Mouse (Mus musculus) heart, embryonic 16.5 days (tissue): ENCODE results near the gene Mmp17. TPM values are rescaled to one million over a fixed set of nuclear protein-coding genes. Genes with fewer than 3 reads are reported as not detected.
A peak's percentile ranks its signal among the peaks of the same experiment; 100 is the strongest.
"Not testable (repeated sequence)": the region's sequence is repeated elsewhere in the genome, so short reads cannot be mapped to it uniquely, and the experiment has no call there.

Source experiments
- ATAC-seq: fragments of 200-750 bp; cut with Nextera tagmentation; replicated peaks from 2 replicates; pipeline ENCODE4 v1.8.0; 2017; ENCODE audit warnings: moderate number of reproducible peaks; ENCODE audit not compliant: insufficient read depth, low FRiP score; ENCODE audit errors: extremely low read depth
- H3K27ac ChIP-seq: fragments of 300-500 bp; sonication (generic); 2 replicates; pipeline ENCODE4 v1.5.1; 2014; ENCODE audit warnings: mild to moderate bottlenecking, low read length, control low read depth, moderate library complexity
- H3K27me3 ChIP-seq: fragments of 300-500 bp; sonication (generic); 2 replicates; pipeline ENCODE4 v1.6.1; 2014; ENCODE audit warnings: low read length, mixed read lengths; ENCODE audit not compliant: control insufficient read depth, insufficient read depth
- H3K36me3 ChIP-seq: fragments of 300-500 bp; sonication (generic); 2 replicates; pipeline ENCODE4 v1.6.1; 2014; ENCODE audit not compliant: control insufficient read depth, insufficient read depth
- H3K4me1 ChIP-seq: fragments of 300-500 bp; sonication (generic); 2 replicates; pipeline ENCODE4 v1.6.1; 2014; ENCODE audit warnings: low read length, mixed read lengths; ENCODE audit not compliant: control insufficient read depth, insufficient read depth
- H3K4me2 ChIP-seq: fragments of 300-500 bp; sonication (generic); 2 replicates; pipeline ENCODE4 v1.6.1; 2014; ENCODE audit warnings: low read depth, mild to moderate bottlenecking, control low read depth, low read length
- H3K4me3 ChIP-seq: fragments of 300-500 bp; sonication (generic); 2 replicates; pipeline ENCODE4 v1.5.1; 2014; ENCODE audit warnings: mild to moderate bottlenecking, control low read depth, low read length
- H3K9ac ChIP-seq: fragments of 300-500 bp; sonication (generic); 2 replicates; pipeline ENCODE4 v1.6.1; 2014; ENCODE audit warnings: low read length, control low read depth
- H3K9me3 ChIP-seq: fragments of 300-500 bp; sonication (generic); replicated peaks from 2 replicates; pipeline ENCODE4 v1.6.1; 2016; ENCODE audit warnings: low read length; ENCODE audit not compliant: control insufficient read depth
- WGBS: fragments of 180-500 bp; shearing (Covaris S2); extraction: QIAGEN DNeasy Blood & Tissue Kit; methylation state at CpG from one replicate; pipeline ENCODE4 v1.1.7; 2014; 5-methylcytosine and 5-hydroxymethylcytosine counted together
- polyA plus RNA-seq: library from polyadenylated mRNA; unstranded; fragments of >200 nt; fragmentation: Nextera tagmentation; extraction: Ambion mirVana; gene quantifications from 2 replicates; pipeline ENCODE4 v1.2.1, GENCODE M21; 2015

Gene Mmp17
- polyA plus RNA-seq, 1 experiment from 2014 or later = 1.5 TPM

DNA sequence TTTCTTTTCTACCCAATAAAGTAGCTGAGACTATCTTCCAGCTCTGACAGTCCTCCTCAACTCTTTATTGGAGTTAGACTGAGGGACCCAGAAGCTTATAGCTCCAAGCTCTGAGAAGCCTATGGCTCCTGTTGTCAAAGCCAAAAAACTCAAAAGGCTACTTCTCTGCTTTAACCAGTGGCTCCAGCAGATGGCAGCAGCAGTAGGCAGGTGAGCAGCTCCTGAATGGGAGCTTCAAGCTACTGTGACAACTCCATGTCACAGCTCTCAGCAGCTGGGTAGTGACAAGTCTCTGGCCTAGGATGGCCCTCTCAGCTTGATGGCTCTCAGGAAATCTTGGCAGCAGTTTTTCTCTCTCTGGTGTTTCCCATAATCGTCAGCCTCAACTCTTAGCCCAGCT lies 27.1 kb downstream of the Mmp17 start:
- 0% methylated on average over 1 of the region's 1 CpGs for WGBS
- Histone ChIP-seq H3K4me2 (no peak overlapping the region), H3K4me1 (no peaks in the 10 kb centered on the region)

DNA sequence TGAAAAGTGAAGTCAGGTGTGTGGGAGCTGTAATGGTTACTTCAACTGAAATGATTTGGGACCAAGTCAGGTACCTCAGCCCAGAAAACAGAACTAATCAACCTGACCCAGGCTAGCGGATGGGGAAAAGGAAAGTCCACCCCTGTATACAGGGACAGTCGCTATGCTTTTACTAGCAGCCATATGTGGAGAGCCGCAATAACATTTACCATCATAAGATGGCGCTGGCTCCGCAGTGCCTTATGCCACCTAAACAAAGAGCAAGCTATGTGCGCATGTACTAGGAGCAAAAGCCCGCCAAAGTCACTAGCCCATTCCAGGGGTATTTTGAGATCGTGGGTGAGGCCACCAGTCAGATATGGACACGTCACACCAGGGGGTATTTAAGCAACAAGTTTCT lies 36.6 kb downstream of the Mmp17 start:
- not testable (repeated sequence) for ATAC-seq, H3K27ac ChIP-seq, H3K4me3 ChIP-seq, H3K36me3 ChIP-seq, H3K9me3 ChIP-seq, H3K9ac ChIP-seq, H3K4me2 ChIP-seq, H3K4me1 ChIP-seq, H3K27me3 ChIP-seq
- 47% methylated on average over 9 of the region's 9 CpGs for WGBS

More for the DNA sequence above, 27.1 kb downstream of the Mmp17 start:
- H3K4me3 ChIP-seq = no peak overlapping the region
- H3K27ac ChIP-seq = no peak overlapping the region
- H3K36me3 ChIP-seq = no peaks in the 10 kb centered on the region
- no peaks in the 10 kb centered on the region for H3K9me3 ChIP-seq
- no peaks in the 10 kb centered on the region for H3K27me3 ChIP-seq
- peak; percentile 47; the same call in 1 of the 2 replicates for ATAC-seq
- no peak overlapping the region for H3K9ac ChIP-seq

DNA sequence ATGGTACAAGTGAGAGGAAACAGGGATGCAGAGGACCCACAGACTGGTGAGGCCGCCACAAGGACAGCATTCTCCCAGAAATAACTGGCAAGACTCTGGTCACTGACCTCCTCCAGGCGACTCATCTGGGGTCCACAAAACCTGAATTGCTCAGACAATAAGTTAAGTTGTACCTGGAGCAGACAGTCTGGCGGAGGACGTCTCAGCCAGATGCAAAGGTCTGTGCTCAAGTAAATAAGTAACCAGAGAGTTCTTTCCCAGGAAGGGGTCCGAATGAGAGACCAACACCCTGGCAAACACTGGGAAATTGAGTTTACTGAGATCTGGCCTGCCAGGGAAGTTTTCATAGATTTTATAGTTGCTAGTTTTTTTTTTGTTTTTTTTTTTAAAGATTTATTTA lies 37.4 kb downstream of the Mmp17 start:
- H3K27ac ChIP-seq = no peak overlapping the region
- H3K4me2 ChIP-seq = no peak overlapping the region
- no peaks in the 10 kb centered on the region for H3K36me3 ChIP-seq
- no peak overlapping the region for H3K9ac ChIP-seq
- WGBS = 86% methylated on average over 5 of the region's 5 CpGs
- no peak for ATAC-seq
- H3K4me3 ChIP-seq = no peak overlapping the region
- no peaks in the 10 kb centered on the region for H3K9me3 ChIP-seq
- no peaks in the 10 kb centered on the region for H3K27me3 ChIP-seq
- no peaks in the 10 kb centered on the region for H3K4me1 ChIP-seq

DNA sequence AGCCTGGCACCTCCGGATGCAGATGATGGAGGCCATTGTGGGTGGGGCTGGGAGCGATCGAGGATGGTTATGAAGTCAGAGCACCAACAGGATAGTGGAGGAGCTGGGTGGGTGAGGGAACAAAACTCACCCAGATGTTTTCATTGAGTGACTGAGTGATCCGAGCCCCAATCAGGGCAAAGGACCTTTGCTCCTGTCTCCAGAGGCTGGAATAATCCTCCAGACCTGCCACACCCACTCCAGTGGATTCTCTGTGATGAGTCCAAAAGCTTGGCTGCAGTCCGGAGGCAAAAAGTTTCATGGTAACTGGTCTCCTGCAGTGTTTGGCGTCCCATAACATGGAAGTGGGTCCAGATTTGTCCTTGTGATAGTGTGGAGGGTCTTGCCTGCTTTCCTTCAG lies 42.1 kb downstream of the Mmp17 start:
- 78% methylated on average over 6 of the region's 6 CpGs for WGBS

DNA sequence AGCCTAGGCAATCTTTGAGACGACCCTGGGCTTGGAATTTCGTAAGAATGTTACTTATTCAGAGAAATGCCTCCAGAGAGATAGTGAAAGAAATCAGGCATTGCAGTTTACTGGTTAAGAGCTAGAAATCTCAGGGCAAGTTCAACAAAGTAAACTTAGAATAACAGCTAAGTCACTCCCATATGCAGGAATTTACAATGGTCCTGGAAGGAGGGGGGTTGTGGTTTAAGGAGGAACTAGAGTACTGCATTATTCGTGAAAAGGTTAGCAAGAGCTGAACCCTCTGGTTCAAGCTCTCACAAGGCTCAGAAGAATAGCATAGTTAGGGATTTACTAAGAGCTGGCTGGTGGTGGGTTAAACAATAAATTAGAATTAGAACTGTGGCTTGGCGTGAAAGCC lies 42.6 kb downstream of the Mmp17 start:
- H3K4me3 ChIP-seq, H3K36me3 ChIP-seq, H3K9me3 ChIP-seq, H3K4me1 ChIP-seq, ATAC-seq, H3K4me2 ChIP-seq, H3K27me3 ChIP-seq, H3K27ac ChIP-seq, H3K9ac ChIP-seq: not testable (repeated sequence)
- WGBS = 67% methylated on average over 4 of the region's 4 CpGs

More for the DNA sequence above, 42.1 kb downstream of the Mmp17 start:
- no peaks in the 10 kb centered on the region for H3K27me3 ChIP-seq
- no peak for ATAC-seq
- no peak overlapping the region for H3K9ac ChIP-seq
- H3K36me3 ChIP-seq = no peaks in the 10 kb centered on the region
- H3K27ac ChIP-seq = no peak overlapping the region
- no peak overlapping the region for H3K4me3 ChIP-seq
- no peaks in the 10 kb centered on the region for H3K9me3 ChIP-seq
- no peak overlapping the region for H3K4me2 ChIP-seq
- H3K4me1 ChIP-seq = no peaks in the 10 kb centered on the region

DNA sequence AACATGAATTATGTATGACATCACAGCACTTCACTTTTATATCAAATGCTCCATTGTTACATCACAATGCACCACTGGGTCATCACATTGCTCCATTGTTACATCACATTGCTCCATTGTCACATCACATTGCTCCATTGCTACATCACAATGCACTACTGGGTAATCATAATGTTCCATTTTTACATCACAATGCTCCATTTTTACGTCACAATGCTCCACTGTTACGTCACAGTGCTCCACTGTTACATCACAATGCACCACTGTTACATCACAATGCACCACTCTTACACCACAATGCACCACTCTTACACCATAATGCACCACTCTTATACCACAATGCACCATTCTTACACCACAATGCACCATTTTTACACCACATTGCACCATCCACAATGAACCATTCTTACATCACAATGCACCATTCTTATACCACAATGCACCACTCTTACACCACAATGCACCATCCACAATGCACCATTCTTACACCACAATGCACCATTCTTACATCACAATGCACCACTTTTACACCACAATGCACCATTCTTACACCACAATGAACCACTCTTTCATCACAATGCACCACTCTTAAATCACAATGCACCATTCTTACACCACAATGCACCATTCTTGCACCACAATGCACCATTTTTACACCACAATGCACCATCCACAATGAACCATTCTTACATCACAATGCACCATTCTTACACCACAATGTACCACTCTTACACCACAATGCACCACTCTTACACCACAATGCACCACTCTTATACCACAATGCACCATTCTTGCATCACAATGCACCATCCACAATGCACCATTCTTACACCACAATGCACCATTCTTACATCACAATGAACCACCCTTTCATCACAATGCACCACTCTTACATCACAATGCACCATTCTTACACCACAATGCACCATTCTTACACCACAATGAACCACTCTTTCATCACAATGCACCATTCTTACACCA lies 48.6 kb downstream of the Mmp17 start:
- not testable (repeated sequence) for H3K4me1 ChIP-seq

DNA sequence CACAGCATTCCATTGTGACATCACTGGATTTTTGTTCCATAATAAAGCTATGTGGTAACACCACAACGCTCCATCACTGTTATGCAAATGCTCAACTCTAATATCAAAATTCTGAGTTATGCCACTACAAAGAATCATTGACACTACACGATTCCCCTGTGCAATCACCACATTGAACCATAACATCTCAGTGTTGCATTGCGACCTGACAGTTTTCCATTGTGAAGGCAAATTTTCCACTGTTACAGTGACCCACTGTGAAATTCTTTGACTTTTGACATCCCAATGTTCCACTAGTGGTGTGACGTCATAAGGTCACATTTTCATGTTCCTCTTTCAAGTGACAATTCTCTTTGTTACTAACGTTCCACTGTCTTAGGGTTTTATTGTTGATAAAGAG lies 66.9 kb downstream of the Mmp17 start:
- WGBS = 90% methylated on average over 5 of the region's 5 CpGs
- Histone ChIP-seq H3K27me3 (no peaks in the 10 kb centered on the region), H3K9ac (no peak overlapping the region), H3K4me2 (no peak overlapping the region), H3K4me1 (no peaks in the 10 kb centered on the region), H3K36me3 (peaks cover 2% of the 10 kb centered on the region; the same call in 1 of the 2 replicates), H3K27ac (no peak overlapping the region), H3K9me3 (no peaks in the 10 kb centered on the region), H3K4me3 (no peak overlapping the region)
- ATAC-seq = no peak

More for the DNA sequence above, 48.6 kb downstream of the Mmp17 start:
- H3K27ac ChIP-seq, H3K36me3 ChIP-seq, ATAC-seq, H3K4me2 ChIP-seq, H3K9me3 ChIP-seq, H3K9ac ChIP-seq, H3K4me3 ChIP-seq, H3K27me3 ChIP-seq: not testable (repeated sequence)
- 80% methylated on average over 2 of the region's 2 CpGs for WGBS

DNA sequence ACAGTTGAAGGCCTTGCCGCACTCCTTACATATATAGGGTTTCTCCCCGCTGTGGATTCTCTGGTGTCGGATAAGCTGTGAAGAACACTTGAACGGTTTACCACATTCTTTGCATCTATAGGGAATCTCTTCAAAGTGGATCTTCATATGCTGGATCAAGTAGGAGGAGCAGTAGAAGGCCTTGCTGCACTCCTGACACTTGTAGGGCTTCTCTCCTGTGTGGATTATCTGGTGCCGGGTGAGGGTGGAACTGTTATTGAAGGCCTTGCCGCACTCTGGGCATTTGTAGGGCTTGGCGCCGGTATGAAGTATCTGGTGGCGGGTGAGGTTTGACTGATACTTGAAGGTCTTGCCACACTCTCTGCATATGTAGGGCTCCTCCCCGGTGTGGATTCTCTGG lies 73.0 kb downstream of the Mmp17 start:
- ATAC-seq = no peak
- no peak overlapping the region for H3K9ac ChIP-seq
- H3K4me1 ChIP-seq = no peaks in the 10 kb centered on the region
- no peak overlapping the region for H3K4me3 ChIP-seq
- peaks cover 31% of the 10 kb centered on the region for H3K36me3 ChIP-seq
- no peaks in the 10 kb centered on the region for H3K27me3 ChIP-seq
- H3K27ac ChIP-seq = no peak overlapping the region
- WGBS = 93% methylated on average over 10 of the region's 10 CpGs
- H3K9me3 ChIP-seq = no peaks in the 10 kb centered on the region
- no peak overlapping the region for H3K4me2 ChIP-seq

DNA sequence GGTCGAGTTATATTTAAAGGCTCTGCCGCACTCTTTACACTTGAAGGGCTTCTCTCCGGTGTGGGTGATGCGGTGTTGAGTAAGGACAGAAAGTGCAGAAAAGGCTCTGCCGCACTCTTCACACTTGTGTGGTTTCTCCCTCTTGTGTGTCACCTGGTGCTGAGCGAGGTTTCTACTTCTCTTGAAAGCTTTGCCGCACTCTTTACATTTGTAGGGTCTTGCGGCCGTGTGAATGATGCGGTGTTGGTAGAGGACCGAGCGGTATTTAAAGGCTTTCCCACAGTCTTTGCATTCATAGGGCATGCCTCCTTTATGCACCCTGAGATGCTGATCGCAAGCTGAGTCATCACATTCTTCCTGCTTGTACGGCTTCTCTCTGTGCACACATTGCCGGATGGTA lies 74.0 kb downstream of the Mmp17 start:
- no peaks in the 10 kb centered on the region for H3K4me1 ChIP-seq
- peaks cover 31% of the 10 kb centered on the region for H3K36me3 ChIP-seq
- no peak overlapping the region for H3K4me2 ChIP-seq
- no peaks in the 10 kb centered on the region for H3K9me3 ChIP-seq
- H3K4me3 ChIP-seq = no peak overlapping the region
- no peaks in the 10 kb centered on the region for H3K27me3 ChIP-seq
- 89% methylated on average over 15 of the region's 15 CpGs for WGBS
- ATAC-seq = no peak
- H3K9ac ChIP-seq = no peak overlapping the region
- H3K27ac ChIP-seq = no peak overlapping the region
